Comparison of ENCODE assay signal across 8 mouse cellular contexts in genomic region chr9:21224576-21225414, GRCm38 (mm10). TPM values are rescaled to one million over a fixed set of nuclear protein-coding genes. Genes with fewer than 3 reads are reported as not detected.
DNase-seq lines count a peak whose midpoint lies in the region; ATAC-seq and TF ChIP-seq lines count a peak whose summit lies in the region.

No protein-coding gene starts in this region.

- WGBS in hindbrain, embryonic 11.5 days, result 27% methylated on average over 26 of the region's 26 CpGs
- 18% methylated on average over 26 of the region's 26 CpGs for WGBS in limb, embryonic 13.5 days
- 19% methylated on average over 26 of the region's 26 CpGs for WGBS in neural tube, embryonic 11.5 days

- TF ChIP-seq CTCF in E14TG2a.4 (conservative IDR thresholded peaks at IDR 0.05; ENCODE audit: low read length), result peak; percentile 36

- no peak overlapping the region; the same call in 1 of the 2 replicates for H3K9ac ChIP-seq in hindbrain, embryonic 11.5 days (ENCODE audit: low read depth, low read length)
- H3K9ac ChIP-seq in limb, embryonic 13.5 days, result peak overlapping the region; percentile 56
- H3K9ac ChIP-seq in neural tube, embryonic 11.5 days (ENCODE audit: low read length), result peak overlapping the region; percentile 3; the same call in 1 of the 2 replicates

- H3K4me1 ChIP-seq in E14TG2a.4 (replicated peaks; ENCODE audit: low read depth, low read length), result peaks cover 83% of the 10 kb centered on the region
- no peaks in the 10 kb centered on the region; the same call in 1 of the 2 replicates for H3K4me1 ChIP-seq in hindbrain, embryonic 11.5 days (replicated peaks; ENCODE audit: control insufficient read depth, insufficient read depth, low read length)
- peaks cover 24% of the 10 kb centered on the region for H3K4me1 ChIP-seq in limb, embryonic 13.5 days
- no peaks in the 10 kb centered on the region for H3K4me1 ChIP-seq in neural tube, embryonic 11.5 days (ENCODE audit: control insufficient read depth, insufficient read depth, low read length)

- H3K27ac ChIP-seq in hindbrain, embryonic 11.5 days (ENCODE audit: low read depth, low read length), result no peak overlapping the region
- no peak overlapping the region for H3K27ac ChIP-seq in limb, embryonic 13.5 days
- H3K27ac ChIP-seq in neural tube, embryonic 11.5 days (ENCODE audit: low read depth, low read length), result no peak overlapping the region

- H3K4me2 ChIP-seq in hindbrain, embryonic 11.5 days (replicated peaks; ENCODE audit: low read depth, low read length), result peak overlapping the region; percentile 36
- H3K4me2 ChIP-seq in limb, embryonic 13.5 days (replicated peaks), result peak overlapping the region; percentile 60
- H3K4me2 ChIP-seq in neural tube, embryonic 11.5 days (ENCODE audit: low read depth), result peak overlapping the region; percentile 42

- no peak for ATAC-seq in hindbrain, embryonic 11.5 days (ENCODE audit: low FRiP score)
- no peak for ATAC-seq in limb, embryonic 13.5 days (ENCODE audit: low FRiP score, low read depth)
- ATAC-seq in neural tube, embryonic 11.5 days (ENCODE audit: insufficient read depth, low FRiP score, low TSS enrichment), result no peak

- peaks cover 21% of the 10 kb centered on the region for H3K36me3 ChIP-seq in E14TG2a.4 (ENCODE audit: insufficient read depth, low read length)
- H3K36me3 ChIP-seq in hindbrain, embryonic 11.5 days (ENCODE audit: control insufficient read depth, insufficient read depth, low read length), result no peaks in the 10 kb centered on the region
- H3K36me3 ChIP-seq in limb, embryonic 13.5 days, result peaks cover 12% of the 10 kb centered on the region
- H3K36me3 ChIP-seq in neural tube, embryonic 11.5 days (ENCODE audit: control insufficient read depth, insufficient read depth, low read length), result peaks cover 3% of the 10 kb centered on the region; the same call in 1 of the 2 replicates

- no peaks in the 10 kb centered on the region for H3K27me3 ChIP-seq in E14TG2a.4 (ENCODE audit: insufficient read depth, low read length)
- H3K27me3 ChIP-seq in hindbrain, embryonic 11.5 days (ENCODE audit: control insufficient read depth, insufficient read depth, low read length), result no peaks in the 10 kb centered on the region
- H3K27me3 ChIP-seq in limb, embryonic 13.5 days, result no peaks in the 10 kb centered on the region
- H3K27me3 ChIP-seq in neural tube, embryonic 11.5 days (ENCODE audit: control insufficient read depth, insufficient read depth, low read length), result no peaks in the 10 kb centered on the region

- H3K9me3 ChIP-seq in E14TG2a.4 (ENCODE audit: low read length), result no peaks in the 10 kb centered on the region
- no peaks in the 10 kb centered on the region for H3K9me3 ChIP-seq in hindbrain, embryonic 11.5 days (ENCODE audit: control insufficient read depth, low read length)
- H3K9me3 ChIP-seq in limb, embryonic 13.5 days, result no peaks in the 10 kb centered on the region
- H3K9me3 ChIP-seq in neural tube, embryonic 11.5 days (ENCODE audit: control insufficient read depth, low read length), result no peaks in the 10 kb centered on the region

- peak overlapping the region; percentile 76 for H3K4me3 ChIP-seq in E14TG2a.4 (replicated peaks; ENCODE audit: low read length)
- H3K4me3 ChIP-seq in hindbrain, embryonic 11.5 days (ENCODE audit: low read depth, low read length), result peak overlapping the region; percentile 12; the same call in 1 of the 2 replicates
- H3K4me3 ChIP-seq in limb, embryonic 13.5 days, result peak overlapping the region; percentile 34
- peak overlapping the region; percentile 4; the same call in 1 of the 2 replicates for H3K4me3 ChIP-seq in neural tube, embryonic 11.5 days (ENCODE audit: low read depth, low read length)

- peak; percentile 73 for DNase-seq in 3134 (ENCODE audit: extremely low read depth, insufficient read length, low spot score)
- peak; percentile 65 for DNase-seq in embryo, embryonic 11 days
- peak; percentile 55 for DNase-seq in hindbrain, embryonic 11.5 days (ENCODE audit: low spot score)
- peak; percentile 63 for DNase-seq in neural tube, embryonic 11.5 days (ENCODE audit: low spot score)
- no peak for DNase-seq in right cerebral cortex, postnatal 25 days
- no peak for DNase-seq in retina, postnatal 1 day

RNA-seq across cellular contexts. Expression of gene Keap1, which starts 14.4 kb away (rescaled TPM):
- polyA plus RNA-seq in hindbrain, embryonic 11.5 days (2014; fragmentation: Nextera tagmentation; extraction: Ambion mirVana), result 23.6 and 23.7 TPM in 2 replicates
- polyA plus RNA-seq in limb, embryonic 13.5 days (2015; fragmentation: Nextera tagmentation; extraction: Ambion mirVana), result 79.7 and 82.5 TPM in 2 replicates
- 32.3 and 34.1 TPM in 2 replicates for polyA plus RNA-seq in neural tube, embryonic 11.5 days (2014; fragmentation: Nextera tagmentation; extraction: Ambion mirVana)

RNA-seq across cellular contexts. Expression of gene S1pr5, which starts 23.4 kb away (rescaled TPM):
- 0.59 and 0.73 TPM in 2 replicates for polyA plus RNA-seq in hindbrain, embryonic 11.5 days (2014; fragmentation: Nextera tagmentation; extraction: Ambion mirVana)
- 0.77 and 0.83 TPM in 2 replicates for polyA plus RNA-seq in limb, embryonic 13.5 days (2015; fragmentation: Nextera tagmentation; extraction: Ambion mirVana)
- 0.73 and 1.7 TPM in 2 replicates for polyA plus RNA-seq in neural tube, embryonic 11.5 days (2014; fragmentation: Nextera tagmentation; extraction: Ambion mirVana)

RNA-seq across cellular contexts. Expression of gene Atg4d, which starts 40.3 kb away (rescaled TPM):
- polyA plus RNA-seq in hindbrain, embryonic 11.5 days (2014; fragmentation: Nextera tagmentation; extraction: Ambion mirVana), result 45.3 and 50.6 TPM in 2 replicates
- polyA plus RNA-seq in limb, embryonic 13.5 days (2015; fragmentation: Nextera tagmentation; extraction: Ambion mirVana), result 31.4 and 32.8 TPM in 2 replicates
- polyA plus RNA-seq in neural tube, embryonic 11.5 days (2014; fragmentation: Nextera tagmentation; extraction: Ambion mirVana), result 47.2 and 55.1 TPM in 2 replicates

RNA-seq across cellular contexts. Expression of gene Pde4a, which starts 59.3 kb away (rescaled TPM):
- polyA plus RNA-seq in hindbrain, embryonic 11.5 days (2014; fragmentation: Nextera tagmentation; extraction: Ambion mirVana), result 5.2 and 5.7 TPM in 2 replicates
- polyA plus RNA-seq in limb, embryonic 13.5 days (2015; fragmentation: Nextera tagmentation; extraction: Ambion mirVana), result 5.4 and 6.1 TPM in 2 replicates
- polyA plus RNA-seq in neural tube, embryonic 11.5 days (2014; fragmentation: Nextera tagmentation; extraction: Ambion mirVana), result 5.4 and 7.5 TPM in 2 replicates

Comparison
In these comparisons a context has a peak if more than half of its experiments do, and no peak if none do; other contexts are left out.
1. DNase-seq: peak in 3134 (single experiment), embryo, embryonic 11 days (single experiment), hindbrain, embryonic 11.5 days (single experiment) and neural tube, embryonic 11.5 days (single experiment); none in right cerebral cortex, postnatal 25 days (single experiment) and retina, postnatal 1 day (single experiment).
2. H3K4me3 ChIP-seq: peak in every context shown above with its lines; median percentile 76 in E14TG2a.4; 34 in limb, embryonic 13.5 days; 12 in hindbrain, embryonic 11.5 days; 4 in neural tube, embryonic 11.5 days.
3. Peak in every context shown above with its lines, with median percentiles within 50 percentile points of each other: H3K4me2 ChIP-seq.